Mouse (Mus musculus): ENCODE data around the gene Chdh.

Gene Chdh

DNA sequence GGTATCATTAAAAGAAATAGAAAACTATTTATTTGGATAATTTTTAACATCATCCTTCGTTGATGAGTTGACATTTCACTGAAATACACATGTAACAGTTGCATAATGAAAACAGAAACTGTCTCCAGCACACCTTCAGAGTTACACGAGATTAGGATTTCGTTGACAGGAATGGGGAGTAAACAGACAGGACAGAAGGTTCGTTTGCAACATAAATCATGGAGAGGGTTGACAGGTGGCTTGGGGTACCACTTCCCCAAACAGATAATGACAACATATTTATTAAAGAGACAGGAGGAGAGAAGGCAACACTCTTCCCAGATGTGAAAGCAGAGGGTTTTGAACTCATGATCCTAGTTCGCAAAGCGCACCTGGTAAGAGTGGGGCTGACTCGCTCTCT lies 46.1 kb downstream of the Chdh start:
- no peak for DNase-seq (ENCODE audit: extremely low spot score, low spot score)

DNA sequence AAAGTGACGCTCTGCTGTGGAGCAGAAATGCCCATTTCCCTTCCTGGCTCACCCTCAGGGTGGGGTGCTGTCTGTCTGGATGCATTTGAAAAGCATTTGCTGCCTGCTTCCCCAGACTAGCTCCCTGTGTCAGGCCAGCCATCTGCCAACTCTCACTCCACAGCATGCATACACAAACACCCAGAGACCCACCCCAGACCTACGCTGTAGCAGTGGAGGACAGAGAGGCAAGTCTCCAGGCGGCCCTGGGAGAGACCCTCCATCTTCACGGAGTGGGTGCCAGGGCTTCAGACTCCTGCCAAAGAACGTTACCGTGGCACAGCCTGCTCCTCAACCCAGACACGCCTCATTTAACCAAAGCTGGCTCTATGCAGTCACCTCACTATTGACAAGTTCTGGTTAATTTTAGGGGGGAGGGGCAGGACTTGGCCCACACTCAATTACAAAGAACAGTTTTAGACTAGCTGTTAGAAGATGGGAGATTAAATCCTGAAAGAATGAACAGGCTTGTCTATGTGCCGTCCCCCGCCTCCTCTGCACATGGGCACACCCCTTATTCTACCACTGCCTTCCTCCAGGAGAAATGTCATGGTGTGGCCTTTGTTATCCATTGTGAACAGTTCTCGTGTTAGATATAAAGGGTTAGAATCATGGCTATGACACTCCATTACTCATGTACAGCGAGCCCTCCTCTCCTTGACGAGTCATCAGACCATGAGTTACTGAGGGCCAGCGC lies 47.4 kb downstream of the Chdh start:
- DNase-seq (ENCODE audit: extremely low spot score, low spot score): no peak

DNA sequence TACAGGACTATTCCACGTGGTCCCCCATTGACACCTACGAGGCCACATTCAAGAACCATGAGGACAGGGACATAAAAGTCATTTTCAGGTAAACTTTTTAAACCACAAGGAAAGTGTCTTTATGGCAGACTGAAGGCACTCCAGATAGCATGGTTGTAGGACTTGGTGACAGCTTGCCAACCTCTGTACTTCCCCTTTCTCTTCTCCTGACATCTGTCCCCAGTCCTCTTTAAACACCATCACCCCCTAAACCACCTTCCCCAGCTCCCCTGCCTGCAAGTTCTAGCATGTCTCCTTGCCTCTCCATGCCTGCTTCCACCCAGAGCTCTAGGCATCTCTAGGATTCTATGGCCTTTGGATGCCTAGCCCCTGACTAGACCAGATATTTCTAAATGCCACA lies 56.0 kb downstream of the Chdh start:
- no peak for DNase-seq (ENCODE audit: extremely low spot score, low spot score)

DNA sequence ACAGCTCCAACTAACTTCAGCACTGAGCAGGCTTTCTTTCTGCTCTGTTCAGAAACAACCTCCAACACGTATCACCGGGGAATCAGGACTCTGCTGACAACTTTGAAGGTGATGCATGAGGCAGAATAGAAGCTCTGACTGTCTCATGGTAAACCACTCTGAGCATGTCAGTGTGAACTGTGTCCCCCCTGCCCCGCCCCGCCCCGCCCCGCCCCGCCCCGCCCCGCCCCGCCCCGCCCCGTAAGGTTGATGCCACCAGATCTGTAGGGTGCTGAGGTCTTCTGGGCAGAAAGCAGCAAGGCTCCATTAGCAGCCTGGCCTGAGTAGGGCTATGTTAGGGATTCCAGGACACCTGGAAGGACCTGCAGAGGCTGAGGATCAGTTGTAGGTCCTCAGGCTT lies 57.9 kb downstream of the Chdh start:
- DNase-seq (ENCODE audit: extremely low spot score, low spot score): no peak

DNA sequence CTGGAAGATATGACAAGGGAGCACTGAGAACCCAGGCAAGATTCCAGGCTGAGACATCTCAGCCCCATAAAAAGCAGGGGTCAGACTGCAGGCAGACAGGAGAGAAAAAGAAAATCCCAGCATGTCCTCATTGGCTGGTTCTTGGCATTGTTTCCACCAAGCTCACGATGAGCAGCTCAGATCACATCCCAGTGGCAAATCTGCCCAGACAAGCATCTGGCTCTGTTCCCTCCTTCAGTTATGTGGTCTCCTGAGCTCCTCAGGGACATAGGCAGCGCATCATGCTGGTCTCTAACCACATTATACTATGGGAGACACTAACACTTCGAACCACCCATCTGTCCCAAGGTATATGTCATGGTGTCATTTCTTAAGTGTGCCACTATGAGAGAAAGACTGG lies 59.7 kb downstream of the Chdh start:
- DNase-seq (ENCODE audit: extremely low spot score, low spot score): no peak

DNA sequence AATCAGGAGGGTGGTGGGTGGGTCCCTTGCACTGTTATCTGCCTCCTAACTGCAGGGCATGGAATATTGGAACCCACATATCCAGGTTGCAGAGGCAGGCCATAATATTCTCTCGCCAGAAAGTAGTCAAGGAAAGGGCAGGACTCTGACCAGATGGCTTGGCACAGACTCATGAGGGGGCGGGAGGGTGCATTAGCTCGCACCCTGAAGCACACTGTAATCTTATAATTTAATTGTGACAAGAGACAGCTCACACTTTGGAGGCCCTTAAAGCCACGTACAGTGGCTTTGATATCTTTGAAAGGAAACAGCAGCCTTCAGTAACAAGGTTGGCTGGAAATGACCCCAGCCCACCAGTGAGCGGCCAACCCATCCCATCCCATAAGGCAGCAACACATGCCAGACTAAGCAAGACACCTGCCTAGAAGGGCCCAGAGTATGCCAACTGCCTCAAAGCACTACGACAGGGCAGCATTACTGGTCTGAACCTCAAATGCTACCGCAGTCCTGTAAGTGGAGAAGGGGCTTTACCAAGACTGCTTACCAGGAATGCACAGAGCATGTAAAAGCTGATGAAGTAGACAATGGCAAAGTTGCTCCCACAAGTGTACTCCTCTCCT lies 66.6 kb downstream of the Chdh start:
- DNase-seq (ENCODE audit: extremely low spot score, low spot score): no peak

DNA sequence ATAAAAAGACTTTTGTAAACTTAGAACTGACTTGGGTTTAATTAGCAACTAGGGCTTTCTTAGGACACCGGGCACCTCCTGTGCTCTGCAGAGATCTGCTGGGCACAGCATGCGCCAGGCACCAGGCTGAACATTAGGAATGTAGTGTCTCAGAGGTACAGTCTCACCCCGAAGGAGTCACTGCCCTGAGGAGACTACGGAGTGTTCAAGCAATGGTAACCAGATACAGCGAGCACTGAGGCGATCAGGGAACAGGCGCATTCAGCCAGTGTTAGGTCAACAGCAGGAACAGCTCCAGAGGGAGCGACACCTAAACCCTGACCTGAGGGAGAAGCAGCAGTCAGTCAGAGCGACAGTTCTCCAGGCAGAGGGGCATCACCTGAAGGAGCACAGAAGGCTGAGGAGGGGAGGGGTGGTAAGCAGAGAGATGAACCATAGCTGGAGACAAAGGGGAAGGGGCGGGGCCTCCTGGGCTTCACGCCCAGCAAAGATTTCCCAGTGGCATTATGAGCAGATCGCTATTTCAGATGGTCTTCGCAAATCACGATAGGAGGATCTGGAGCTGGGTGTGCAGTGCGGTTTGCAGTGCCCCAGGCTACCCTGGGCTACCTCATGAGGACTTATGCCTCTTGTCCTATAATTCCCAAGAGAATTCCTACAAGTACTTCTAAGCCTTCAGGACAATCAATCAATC lies 69.4 kb downstream of the Chdh start:
- DNase-seq (ENCODE audit: extremely low spot score, low spot score): no peak

- DNase-seq (ENCODE audit: extremely low spot score, low spot score): no peak
These were observed 70.9 kb downstream of the Chdh start for GRCm38 (mm10) chr14:30079729-30080128.

Measured in neural tube, embryonic 10.5 days (tissue).